Mouse (Mus musculus): Measurements from ENCODE around the gene Chrd.

Gene Chrd

DNA sequence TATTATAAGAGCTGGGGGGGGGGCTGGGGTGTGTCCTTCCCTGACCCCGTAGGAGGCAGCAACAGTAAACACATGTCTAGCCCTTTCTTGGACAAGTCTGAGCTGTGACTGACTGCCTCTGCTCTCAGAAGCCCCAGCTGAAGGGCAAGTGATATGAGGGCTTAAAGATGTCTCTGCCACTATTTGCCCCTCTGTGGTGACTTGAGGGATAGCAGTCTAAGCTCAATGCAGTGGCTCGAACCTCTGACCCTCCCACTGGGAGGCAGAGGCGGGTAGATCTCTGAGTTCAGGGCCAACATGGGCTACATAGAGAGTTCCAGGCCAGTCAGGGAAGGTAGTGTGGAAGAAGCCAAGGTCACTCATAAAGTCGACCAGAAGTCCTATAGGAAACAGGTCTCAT is 22.1 kb upstream of the Chrd start:
- DNase-seq (ENCODE audit: low spot score), result no peak

DNA sequence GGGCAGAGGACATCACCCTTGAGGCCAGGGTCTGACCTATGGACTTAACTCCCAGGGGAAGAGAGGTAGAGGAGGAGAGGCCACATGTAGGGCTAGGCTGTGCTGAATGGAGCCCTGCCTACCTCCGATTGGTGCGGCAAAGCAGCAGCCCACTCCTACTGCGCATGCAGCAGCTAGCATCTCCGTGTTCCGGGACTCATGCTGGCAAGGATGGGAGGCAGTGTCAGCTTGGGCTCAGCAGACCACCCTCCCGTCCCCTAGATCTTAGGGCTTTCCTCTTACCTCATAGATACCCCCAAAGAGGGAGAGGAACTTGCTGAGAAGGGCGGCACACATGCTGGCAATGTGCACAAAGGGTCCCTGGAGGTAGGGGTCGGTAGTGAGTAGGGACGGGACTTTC is 20.7 kb upstream of the Chrd start:
- DNase-seq (ENCODE audit: low spot score), result no peak

DNA sequence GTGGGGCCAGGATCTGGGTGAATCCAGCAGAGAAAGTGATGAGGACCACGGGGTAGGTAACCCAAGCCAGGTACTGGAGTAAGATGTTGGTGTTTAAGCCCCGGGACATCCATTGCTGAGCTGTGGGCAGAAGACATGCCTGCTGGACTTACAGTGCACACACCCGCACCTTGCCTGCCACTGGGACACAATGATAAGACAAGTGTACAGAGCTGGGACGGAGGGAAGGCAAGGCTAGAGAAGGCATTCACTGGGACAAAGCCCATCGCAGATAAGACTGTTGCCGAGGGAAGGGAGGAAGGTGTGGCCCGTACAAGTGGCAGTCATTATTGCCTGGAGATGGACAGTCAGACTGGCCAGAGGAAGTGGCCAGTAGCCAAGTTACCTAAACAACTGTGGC is 20.0 kb upstream of the Chrd start:
- no peak for DNase-seq (ENCODE audit: low spot score)

DNA sequence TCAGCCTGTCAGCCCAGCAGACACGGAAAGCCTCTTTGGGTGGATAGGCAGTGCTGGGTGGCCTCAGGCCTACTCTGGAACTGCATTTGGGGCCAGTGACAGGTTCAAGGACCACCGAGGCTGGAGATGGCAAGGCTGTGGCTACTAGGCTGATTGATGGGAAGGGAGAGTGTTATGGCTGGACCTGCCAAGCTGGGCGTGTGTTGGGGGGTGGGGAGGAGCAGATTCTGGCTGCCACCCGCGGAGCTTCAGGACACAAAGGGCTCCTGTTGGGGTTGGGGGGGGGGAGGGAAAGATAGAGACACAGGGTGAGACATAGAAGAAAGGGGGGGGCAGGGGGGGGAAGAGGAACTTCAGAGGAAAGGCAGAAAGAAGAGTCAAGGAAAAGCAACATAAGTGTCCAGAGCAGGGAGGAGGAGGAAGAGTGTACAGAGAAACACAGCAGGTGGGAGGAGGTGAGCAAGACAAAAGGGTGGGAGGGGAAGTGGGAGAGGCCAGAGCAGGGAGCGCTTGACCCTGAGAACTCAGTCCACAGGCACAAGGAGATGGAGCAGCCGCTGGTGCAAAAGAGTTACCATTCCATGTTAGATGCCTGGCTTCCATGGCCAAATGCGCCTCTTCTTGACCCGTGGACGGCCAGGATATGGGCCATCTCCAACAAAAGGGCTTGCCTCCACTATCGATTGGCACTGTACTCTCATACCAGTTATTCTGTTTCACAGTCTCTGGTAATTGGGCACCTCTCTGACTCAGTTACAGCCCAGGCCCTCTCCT is 18.4 kb upstream of the Chrd start:
- DNase-seq (ENCODE audit: low spot score), result no peak

DNA sequence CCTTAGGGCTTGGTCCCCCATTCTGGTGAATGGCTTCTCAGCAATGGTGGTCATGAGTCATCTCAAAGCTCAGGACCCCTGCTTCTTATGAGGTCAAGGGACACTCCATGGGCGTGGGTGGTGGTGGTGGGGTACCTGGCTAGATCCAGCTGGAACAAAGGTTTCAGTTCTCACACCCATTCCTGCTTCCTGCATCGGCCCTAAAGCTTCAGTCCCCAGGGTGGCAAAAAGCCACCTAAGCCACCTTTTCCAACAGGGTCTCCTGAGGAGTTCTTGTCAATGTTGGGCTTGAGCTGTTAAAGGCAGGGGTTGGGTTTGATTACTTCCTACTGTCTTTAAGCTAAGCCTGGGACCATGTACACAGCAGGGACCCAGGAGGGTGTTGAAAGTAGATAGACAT is 17.8 kb upstream of the Chrd start:
- no peak for DNase-seq (ENCODE audit: low spot score)

DNA sequence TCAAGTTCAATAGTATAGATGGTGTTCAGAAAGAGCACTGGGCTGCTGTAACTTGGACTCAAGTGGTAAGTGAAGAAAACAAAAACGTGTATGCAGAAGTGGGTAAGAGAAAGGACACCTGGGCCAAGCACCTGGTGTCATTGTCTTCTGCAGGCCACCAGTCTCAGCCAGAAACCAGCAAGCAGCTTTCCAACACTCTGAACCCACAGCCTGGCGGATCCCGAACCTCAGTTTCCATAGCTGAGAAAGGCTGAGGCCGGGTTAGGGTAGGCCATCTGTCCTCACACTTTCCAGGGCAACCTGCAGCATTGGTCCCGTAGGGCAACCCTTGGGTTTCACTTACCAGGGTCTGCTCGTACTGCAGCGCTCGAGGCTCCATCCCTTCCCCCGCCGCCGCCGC is 17.4 kb upstream of the Chrd start:
- DNase-seq (ENCODE audit: low spot score), result no peak

DNA sequence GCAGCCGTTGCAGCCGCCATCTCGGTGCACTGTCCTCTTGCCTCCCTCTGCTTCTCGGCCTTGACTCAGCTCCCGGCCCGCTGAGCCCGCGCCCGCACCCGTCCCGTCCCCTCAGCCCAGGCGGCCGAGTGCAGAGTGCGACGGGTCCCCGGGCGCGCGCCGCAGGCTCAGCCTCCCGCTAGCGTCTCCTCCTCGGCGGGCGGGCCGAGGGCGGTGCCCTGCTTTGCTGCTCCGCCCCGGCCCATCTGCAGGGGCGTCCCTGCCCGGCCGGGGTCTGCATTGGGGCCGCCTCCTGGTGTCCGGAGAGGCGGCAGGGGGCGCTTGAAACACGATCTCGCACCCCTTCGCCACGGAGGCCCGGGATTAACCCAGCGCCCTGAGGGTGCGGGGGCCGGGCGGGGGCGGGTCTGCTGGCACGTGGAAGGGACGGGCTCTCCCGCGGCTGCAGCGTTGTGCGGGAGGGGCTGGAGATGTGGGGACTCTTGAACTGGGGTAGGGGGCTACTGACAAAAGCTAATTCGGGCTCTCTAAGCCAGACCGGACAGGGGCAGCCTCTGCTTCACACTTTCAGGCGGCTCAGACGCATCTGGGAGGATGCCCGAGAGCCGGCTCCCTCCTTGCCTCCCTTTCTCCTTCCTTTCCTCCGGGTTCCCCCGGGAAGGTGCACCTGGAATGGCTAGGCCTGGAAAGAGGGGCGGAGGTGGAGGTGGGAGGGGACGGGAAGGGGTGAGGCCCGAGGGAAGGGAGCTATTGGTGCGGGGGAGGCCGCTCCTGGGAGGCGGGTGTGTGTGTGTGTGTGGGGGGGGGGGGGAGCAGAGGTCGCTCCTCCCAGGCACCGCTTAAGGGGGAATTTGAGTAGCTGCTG is 16.7 kb upstream of the Chrd start:
- peak; percentile 88 for DNase-seq (ENCODE audit: low spot score)

DNA sequence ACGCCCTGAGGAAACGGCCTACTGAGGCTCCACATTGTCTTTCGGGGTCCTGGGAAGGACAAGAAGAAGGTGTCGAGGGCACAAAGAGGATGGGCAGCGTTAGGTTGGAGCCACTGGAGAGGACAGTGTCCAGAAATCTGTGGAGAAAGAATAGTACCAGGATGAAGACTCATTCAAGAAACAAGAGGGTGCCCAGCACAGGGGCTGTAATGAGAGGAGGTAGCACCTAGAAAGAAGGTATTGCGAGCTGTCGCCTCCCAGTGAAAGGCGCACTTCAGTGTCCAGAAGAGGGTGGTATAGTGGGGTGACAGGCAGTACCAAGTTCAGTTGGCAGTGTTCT is 16.1 kb upstream of the Chrd start:
- no peak for DNase-seq (ENCODE audit: low spot score)

DNA sequence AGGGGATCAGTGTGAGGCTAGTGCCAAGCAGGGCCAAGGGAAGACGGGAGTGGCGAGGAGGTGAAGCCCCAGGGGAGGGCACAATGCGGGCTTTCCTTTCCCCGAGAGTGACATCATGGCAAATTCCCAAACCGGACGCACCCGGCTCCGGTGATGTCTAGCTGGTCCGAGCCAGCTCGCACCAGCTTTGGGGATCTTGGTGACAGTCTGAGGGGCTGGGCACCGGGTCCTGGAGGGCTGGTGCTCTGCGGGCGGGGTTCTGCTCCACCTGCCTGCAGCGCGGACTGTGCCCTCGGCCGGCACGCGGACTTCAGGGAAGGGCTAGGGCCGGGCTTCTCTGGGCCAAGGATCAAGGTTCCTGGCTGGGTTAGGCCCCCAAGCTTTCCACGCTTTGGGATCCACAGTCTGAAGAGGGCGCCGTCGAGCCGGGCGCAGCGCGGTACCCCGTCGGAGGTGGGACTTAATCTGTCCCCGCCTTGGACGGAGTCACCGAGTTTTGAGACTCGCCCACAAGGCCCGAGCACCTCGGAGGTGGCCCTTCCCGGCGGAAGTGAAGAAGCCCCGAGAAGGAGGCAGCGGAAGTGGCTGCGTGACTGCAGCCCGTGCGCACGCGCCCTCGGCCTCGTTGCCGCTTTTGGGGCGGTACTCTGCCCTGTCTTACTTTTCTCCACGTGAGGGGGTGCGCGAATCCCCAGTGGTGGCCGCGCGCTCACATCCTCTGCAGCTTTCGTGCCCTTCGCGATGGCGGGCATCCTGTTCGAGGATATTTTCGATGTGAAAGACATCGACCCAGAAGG is 15.5 kb upstream of the Chrd start, which contains the start of the genes Polr2h and Clcn2:
Gene Polr2h, plus strand, starts transcription at position 485 of the 797 bp plus-strand sequence.
Gene Clcn2, minus strand, starts transcription at position 566 of the 797 bp plus-strand sequence.
- peak; percentile 96 for DNase-seq (ENCODE audit: low spot score)

DNA sequence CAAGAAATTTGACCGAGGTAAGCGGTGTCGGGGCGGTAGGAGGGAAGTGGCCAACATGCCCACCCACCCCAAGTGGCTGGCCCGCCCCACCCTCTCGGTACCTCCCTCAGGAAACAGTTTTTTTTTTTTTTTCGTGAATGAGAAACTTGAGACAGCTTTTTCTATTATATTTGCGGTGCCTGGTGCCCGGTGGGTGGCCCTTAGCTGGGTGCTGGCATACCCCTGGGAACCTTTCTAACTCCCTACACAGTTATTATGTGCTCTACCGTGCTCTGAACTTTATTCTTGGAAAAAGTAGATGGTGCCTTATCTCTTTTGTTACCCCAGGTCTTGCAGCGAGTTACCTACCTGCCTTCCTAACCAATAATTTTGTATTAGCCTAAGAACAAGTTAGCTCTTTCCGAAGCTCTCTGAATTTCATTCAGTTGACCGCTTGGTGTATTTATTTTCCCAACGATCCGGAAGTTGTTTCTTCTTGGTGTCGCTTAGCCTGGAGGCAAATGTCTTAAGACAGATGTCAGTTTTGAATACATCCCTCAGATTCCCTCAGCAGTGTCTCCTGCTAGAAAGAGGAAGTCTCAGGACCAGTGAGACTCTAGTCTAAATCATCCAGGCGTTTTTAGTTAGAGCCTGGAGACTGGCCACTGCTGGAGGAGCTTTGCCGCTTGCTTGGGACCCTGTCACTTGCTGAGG is 14.8 kb upstream of the Chrd start:
- no peak for DNase-seq (ENCODE audit: low spot score)

DNA sequence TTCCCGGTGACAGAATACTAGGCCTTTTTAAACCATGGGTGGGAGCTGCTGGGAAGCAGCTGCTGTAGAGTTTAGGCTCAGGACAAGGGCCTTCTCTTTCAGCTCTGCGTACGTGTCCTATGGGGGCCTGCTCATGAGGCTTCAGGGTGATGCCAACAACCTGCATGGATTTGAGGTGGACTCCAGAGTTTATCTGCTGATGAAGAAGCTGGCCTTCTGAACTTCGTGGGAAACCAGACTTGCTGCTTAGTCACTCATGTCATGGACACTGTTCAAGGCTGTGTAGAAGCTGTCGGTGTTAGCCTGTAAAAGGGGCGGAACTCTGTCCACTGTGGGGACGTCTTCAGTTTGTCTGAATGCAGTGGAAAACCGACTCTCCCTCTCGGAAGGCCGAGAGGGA is 11.1 kb upstream of the Chrd start:
- DNase-seq (ENCODE audit: low spot score), result no peak

DNA sequence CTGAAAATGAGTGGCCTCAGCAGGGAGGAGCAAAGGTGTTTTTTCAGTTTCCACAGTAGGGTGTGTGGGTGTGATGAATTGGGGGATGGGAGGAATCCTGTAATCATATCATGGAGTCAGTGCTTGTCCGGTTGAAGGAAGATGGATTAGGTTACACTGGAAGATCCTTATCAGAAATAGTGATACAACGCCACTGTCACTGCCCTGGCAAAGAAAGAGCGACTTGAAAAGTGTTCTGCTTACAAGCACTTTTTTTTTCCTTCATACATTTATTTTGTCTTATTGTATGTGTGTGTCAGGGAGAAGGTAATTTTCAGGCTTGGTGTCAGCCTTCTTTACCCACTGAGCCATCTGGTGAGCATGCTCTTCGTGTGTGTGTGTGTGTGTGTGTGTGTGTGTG is 10.2 kb upstream of the Chrd start:
- DNase-seq (ENCODE audit: low spot score), result no peak

DNA sequence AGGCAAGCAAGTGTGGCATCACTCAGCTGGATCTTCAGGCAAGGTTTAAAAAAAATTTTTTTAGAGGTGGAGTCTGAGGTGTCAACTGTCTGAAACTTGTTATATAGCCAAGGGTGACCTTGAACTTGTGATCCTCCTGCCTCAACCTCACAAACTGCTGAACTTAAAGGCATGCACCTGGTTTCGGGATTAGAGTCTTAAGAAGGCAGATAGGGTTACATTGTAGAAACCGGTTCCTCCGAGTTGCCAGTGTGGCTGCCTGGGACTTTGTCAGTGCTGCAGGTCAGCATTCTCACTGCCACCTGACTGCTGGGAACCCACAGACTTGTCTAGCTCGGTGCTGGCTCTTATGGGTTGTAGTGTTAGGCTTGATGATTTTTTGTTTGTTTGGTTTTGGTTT is 9.7 kb upstream of the Chrd start:
- no peak for DNase-seq (ENCODE audit: low spot score)

DNA sequence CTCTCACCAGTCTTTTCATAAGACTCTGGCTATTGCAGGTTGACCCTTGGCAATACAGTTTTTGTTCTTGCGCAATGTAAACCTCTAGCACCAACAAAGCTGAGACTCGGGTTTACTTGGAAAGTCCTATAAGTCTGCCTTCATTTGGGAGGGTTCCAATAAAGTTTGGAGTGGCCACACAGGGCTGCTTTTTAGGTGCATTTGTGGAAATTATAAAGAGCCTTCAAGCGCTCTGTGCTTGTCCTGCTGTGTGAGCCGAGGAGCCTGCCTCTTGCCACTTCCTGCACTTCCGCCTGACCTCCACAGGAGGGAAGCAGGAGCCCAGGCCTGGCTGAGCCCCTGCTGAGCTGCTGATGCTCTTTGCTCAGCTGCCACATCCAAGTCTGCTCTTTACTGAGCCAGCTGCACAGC is 8.6 kb upstream of the Chrd start:
- DNase-seq (ENCODE audit: low spot score), result peak; percentile 70

DNA sequence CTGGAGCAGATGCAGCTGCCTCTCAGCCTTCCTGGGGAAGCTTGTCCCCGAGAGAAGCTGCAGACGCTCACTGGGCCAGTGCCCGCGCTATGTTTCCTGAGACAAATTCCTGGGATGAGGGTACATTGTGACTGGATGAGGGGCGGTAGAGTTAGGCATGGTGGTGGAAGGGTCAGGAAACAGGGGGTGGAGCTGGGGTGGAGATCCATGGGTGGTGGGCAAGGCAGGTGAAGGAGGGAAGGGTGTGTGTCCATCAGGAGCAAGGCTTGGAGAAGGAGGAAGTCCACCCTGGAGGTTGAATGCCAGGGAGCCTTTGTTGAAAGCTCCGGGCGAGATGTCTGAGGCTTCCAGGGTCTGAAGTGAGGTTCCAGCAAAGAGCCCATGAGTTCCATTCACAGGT is 7.6 kb upstream of the Chrd start:
- no peak for DNase-seq (ENCODE audit: low spot score)

DNA sequence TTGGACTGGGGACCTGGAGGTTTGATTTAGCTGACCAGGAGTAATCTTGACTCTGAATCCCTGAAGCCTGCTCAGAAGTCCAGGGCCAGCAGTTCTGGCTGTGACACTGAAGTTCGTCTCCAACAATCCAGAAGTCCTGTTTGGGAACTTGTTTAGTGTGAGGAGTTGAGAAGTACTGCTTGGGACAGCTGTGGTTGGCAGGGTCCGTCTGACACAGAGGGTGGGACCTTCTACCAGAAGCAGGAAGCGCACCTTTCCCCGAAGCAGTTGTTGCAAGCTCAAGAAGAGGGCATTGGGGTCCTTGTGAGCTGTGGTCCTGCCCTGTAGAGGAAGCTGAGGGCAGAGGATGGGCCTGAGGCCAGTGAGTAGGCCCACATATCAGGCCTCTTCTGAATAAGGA is 7.2 kb upstream of the Chrd start:
- DNase-seq (ENCODE audit: low spot score), result no peak

DNA sequence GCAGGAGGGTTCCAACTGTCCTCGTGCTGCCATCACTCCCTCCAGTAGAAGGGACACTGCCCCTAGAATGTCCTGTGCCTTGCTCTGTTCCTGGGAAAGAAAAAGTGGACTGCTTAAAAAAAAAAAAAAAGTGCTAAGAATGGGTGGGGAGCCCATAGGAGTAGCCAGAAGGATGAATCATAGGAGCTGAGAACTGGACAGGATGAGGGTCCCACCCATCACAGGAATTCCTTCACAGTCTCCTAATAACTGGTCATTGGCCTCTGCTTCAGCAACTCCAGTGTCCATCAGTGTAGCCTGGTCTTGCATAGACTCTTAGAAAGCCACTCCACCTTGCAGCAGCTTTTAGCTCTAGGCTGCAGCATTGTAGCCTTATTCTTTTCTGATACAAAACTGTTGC is 6.5 kb upstream of the Chrd start:
- DNase-seq (ENCODE audit: low spot score), result no peak

DNA sequence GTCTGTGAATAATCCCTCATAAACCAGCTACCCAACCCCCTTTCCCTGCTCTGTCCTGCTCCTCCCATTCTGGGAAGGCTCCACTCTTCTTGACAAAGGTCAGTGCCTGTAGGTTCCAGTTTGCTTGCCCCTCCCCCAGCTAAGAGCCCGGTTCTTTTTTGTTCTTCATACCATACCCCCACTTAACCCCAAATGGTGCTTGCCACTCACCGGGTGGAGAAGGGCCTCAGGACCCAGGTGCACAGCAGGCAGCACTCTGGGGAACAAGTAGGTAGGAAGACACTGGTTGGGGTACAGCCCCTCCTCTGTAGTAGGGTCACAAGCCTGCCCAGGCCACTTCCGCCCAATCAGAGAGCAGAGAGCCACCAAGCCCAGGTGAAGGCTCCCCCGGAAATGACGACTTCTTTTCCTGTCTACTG is 2.6 kb upstream of the Chrd start:
- DNase-seq (ENCODE audit: low spot score), result no peak

DNA sequence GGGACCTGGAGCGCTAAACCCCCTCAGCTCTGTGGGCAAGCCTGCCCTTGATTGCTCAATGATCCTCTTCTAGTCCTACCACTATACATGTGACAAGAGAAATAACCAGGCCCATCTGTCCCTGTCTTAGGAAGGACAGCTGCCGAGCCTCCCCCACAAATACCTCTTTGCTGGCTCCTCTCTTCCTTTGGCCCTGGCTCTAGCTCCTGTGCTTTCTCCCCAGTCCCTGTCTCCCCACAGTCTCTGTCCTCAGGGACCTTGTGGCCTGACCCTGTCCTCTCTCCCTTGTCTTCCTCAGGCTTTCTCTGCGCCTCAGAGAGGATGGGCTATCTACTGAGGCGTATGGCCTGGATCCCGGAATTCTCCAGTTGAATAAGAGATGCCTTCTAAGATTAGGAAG is 1.2 kb upstream of the Chrd start:
- DNase-seq (ENCODE audit: low spot score), result no peak

DNA sequence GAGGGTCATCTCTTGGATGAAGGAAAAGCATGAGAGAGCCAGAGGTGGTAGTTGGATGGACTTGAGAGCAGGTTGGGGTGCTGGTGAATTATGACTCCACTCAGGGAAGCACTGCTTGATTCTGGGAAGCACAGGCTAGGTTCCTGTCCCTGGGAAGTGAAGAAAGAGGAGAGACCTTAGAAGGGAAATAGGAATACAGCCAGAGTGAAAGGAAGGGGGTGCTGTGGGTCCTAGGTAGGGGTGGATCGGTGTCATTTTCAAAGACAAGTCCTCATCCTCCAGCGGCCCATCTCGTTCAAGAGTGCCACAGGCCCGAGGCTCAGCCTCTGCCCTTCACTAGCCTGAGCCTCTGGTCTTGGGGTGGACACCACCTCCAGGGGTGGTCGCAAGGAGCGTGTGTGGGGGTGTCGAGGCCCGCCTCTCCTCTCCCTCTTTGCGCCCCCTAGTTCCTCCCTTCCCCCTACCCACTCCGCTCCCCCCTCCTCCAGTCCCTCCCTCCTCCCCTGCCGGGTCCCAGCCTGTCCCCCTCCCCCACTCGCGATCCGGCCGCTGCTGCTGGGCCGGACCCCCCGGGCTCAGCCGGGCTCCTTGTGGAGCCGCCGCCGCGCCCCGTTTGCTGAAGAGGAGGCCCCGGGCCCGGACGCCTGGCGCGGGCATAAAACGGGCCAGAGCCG is 539 bp upstream of the Chrd start:
- DNase-seq (ENCODE audit: low spot score), result no peak
